Mouse (Mus musculus): ENCODE data around the gene Olfr1277. TPM values are rescaled to one million over a fixed set of nuclear protein-coding genes. Genes with fewer than 3 reads are reported as not detected.

Olfr1277 gene
- polyA plus RNA-seq (2012; rRNA removed): not detected in 2 replicates

GRCm38 (mm10) chr2:111274006-111274405 lies at the start of gene Olfr1277:
TSS of gene Olfr1277 (minus strand) at chr2:111274106.

GRCm38 (mm10) chr2:111313717-111314116 lies 39.8 kb upstream of the Olfr1277 start, which contains the start of gene Olfr1280:
TSS of gene Olfr1280 (plus strand) at chr2:111314017.

DNA sequence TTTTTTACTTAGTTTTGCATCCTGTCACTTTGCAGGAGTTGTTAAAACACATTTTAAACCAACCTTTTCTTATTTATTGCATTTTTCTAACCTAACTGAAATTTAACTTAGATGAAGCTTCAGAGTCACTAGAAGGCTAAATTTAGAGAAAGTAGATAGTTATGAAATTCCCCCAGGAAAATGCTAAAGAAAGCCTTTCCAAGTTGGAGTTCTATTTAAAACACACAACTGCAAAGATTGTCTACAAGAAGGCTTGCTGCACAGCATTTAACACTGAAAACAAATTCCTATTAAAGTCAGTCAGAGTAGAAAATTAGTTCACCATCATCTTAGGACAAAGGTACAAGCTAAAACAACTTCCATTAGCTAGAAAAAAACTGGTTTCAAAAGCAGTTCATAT lies 26.5 kb upstream of the Olfr1277 start, which contains the start of gene Olfr1279:
TSS of gene Olfr1279 (plus strand) at position 262 of the 400 bp plus-strand sequence.

GRCm38 (mm10) chr2:111289836-111290235 lies 15.9 kb upstream of the Olfr1277 start, which contains the start of gene Olfr1278:
TSS of gene Olfr1278 (plus strand) at chr2:111290136.

GRCm38 (mm10) chr2:111254216-111254615 lies 19.7 kb downstream of the Olfr1277 start, which contains the start of gene Olfr1276:
TSS of gene Olfr1276 (plus strand) at chr2:111254516.

DNA sequence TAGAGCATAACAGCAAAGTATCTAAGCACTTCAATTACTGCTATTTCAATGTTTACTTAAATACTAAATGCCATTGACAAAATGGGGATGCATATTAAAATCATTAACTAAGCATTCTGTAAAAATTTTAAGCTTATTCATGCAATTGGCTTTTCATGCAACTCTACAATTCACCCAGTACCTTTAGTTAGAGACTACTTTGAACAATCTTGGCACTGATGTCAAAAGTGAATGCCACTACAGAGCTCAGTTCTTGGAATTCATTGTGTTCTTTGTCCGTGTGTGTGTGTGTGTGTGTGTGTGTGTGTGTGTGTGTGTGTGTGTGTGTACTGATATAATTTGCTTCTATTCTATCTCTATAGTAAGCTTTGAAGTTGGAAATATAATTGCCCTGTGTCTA lies 38.7 kb downstream of the Olfr1277 start, which contains the start of gene Olfr1275:
TSS of gene Olfr1275 (minus strand) at position 101 of the 400 bp plus-strand sequence.

GRCm38 (mm10) chr2:111229502-111229901 lies 44.4 kb downstream of the Olfr1277 start, which contains the start of gene 4930430A15Rik:
TSS of gene 4930430A15Rik (minus strand) at chr2:111229602.

Other genes with a start within 250 kb of the Olfr1277 start
- not detected in 2 replicates for gene Gm13941, start 168.1 kb downstream of the Olfr1277 start, polyA plus RNA-seq (2012; rRNA removed)
- not detected in 2 replicates for gene Gm15130, start 121.2 kb downstream of the Olfr1277 start, polyA plus RNA-seq (2012; rRNA removed)
- gene 4930430A15Rik, start 44.5 kb downstream of the Olfr1277 start, polyA plus RNA-seq (2012; rRNA removed): not detected in 2 replicates
- gene Olfr1275, start 38.8 kb downstream of the Olfr1277 start, polyA plus RNA-seq (2012; rRNA removed): not detected in 2 replicates
- not detected in 2 replicates for gene Olfr1276, start 19.6 kb downstream of the Olfr1277 start, polyA plus RNA-seq (2012; rRNA removed)
- not detected in 2 replicates for gene Olfr1278, start 16.0 kb upstream of the Olfr1277 start, polyA plus RNA-seq (2012; rRNA removed)
- gene Olfr1279, start 26.5 kb upstream of the Olfr1277 start, polyA plus RNA-seq (2012; rRNA removed): not detected in 2 replicates
- gene Olfr1280, start 39.9 kb upstream of the Olfr1277 start, polyA plus RNA-seq (2012; rRNA removed): not detected in 2 replicates
- not detected in 2 replicates for gene Olfr1281, start 52.4 kb upstream of the Olfr1277 start, polyA plus RNA-seq (2012; rRNA removed)
- not detected in 2 replicates for gene Olfr1282, start 62.0 kb upstream of the Olfr1277 start, polyA plus RNA-seq (2012; rRNA removed)
- gene Olfr1283, start 92.7 kb upstream of the Olfr1277 start, polyA plus RNA-seq (2012; rRNA removed): not detected in 2 replicates
- not detected in 2 replicates for gene Olfr1284, start 101.4 kb upstream of the Olfr1277 start, polyA plus RNA-seq (2012; rRNA removed)
- gene Olfr1286, start 149.0 kb upstream of the Olfr1277 start, polyA plus RNA-seq (2012; rRNA removed): not detected in 2 replicates
- gene Olfr1287, start 175.0 kb upstream of the Olfr1277 start, polyA plus RNA-seq (2012; rRNA removed): not detected in 2 replicates
- gene Olfr1288, start 200.0 kb upstream of the Olfr1277 start, polyA plus RNA-seq (2012; rRNA removed): not detected in 2 replicates
- gene Olfr1289, start 206.7 kb upstream of the Olfr1277 start, polyA plus RNA-seq (2012; rRNA removed): not detected in 2 replicates
- not detected in 2 replicates for gene Olfr1290, start 219.7 kb upstream of the Olfr1277 start, polyA plus RNA-seq (2012; rRNA removed)
- not detected in 2 replicates for gene Olfr1291-ps1, start 223.1 kb upstream of the Olfr1277 start, polyA plus RNA-seq (2012; rRNA removed)